Mouse (Mus musculus): Measurements from ENCODE around the gene Krt5. TPM values are rescaled to one million over a fixed set of nuclear protein-coding genes. Genes with fewer than 3 reads are reported as not detected.

The Krt5 gene
- total RNA-seq, 2 experiments from 2014 or later: 0.56 to 0.85 TPM

Small RNA genes within 50 kb of the gene (microRNA-seq; reads per million reads assigned to microRNA genes)
- gene Gm44323: 0 reads per million in 2 experiments
- gene Gm44342: 0 reads per million in 2 experiments
- 0 reads per million in 2 experiments for gene Gm44383

Other genes with a start within 250 kb of the Krt5 start
- not detected for gene Krt81, start 249.1 kb downstream of the Krt5 start, total RNA-seq (2021)
- gene Krt86, start 239.4 kb downstream of the Krt5 start, total RNA-seq (2021): not detected
- not detected for gene Krt83, start 221.4 kb downstream of the Krt5 start, total RNA-seq (2021)
- not detected for gene Gm49425, start 195.6 kb downstream of the Krt5 start, total RNA-seq (2021)
- not detected for gene Krt84, start 180.1 kb downstream of the Krt5 start, total RNA-seq (2021)
- gene Krt82, start 162.2 kb downstream of the Krt5 start, total RNA-seq (2021): not detected
- not detected for gene Krt90, start 149.9 kb downstream of the Krt5 start, total RNA-seq (2021)
- not detected for gene Krt75, start 139.0 kb downstream of the Krt5 start, total RNA-seq (2021)
- not detected for gene Gm5414, start 84.7 kb downstream of the Krt5 start, total RNA-seq (2021)
- gene Gm5478, start 65.5 kb downstream of the Krt5 start, total RNA-seq (2021): not detected
- gene Krt6b, start 32.6 kb downstream of the Krt5 start, total RNA-seq (2021): not detected
- gene Krt6a, start 18.6 kb downstream of the Krt5 start, total RNA-seq (2021): not detected
- gene Krt71, start 30.2 kb upstream of the Krt5 start, total RNA-seq (2021): not detected
- gene Krt72, start 73.6 kb upstream of the Krt5 start, total RNA-seq (2021): not detected
- 1 to 10 TPM; 5.8 to 8.1 TPM for gene Krt73, start 89.4 kb upstream of the Krt5 start, total RNA-seq (2021)
- 1 to 10 TPM; 4.6 to 6.4 TPM for gene Krt2, start 105.3 kb upstream of the Krt5 start, total RNA-seq (2021)
- 1 to 10 TPM; 3.5 to 4.6 TPM for gene Krt1, start 137.9 kb upstream of the Krt5 start, total RNA-seq (2021)
- 10 to 100 TPM in 1 of 2 experiments, 1 to 10 TPM in 1; 9.2 to 10.1 TPM for gene Krt77, start 156.8 kb upstream of the Krt5 start, total RNA-seq (2021)
- not detected for gene Krt76, start 180.0 kb upstream of the Krt5 start, total RNA-seq (2021)
- gene Krt4, start 211.8 kb upstream of the Krt5 start, total RNA-seq (2021): not detected
- gene Krt79, start 227.4 kb upstream of the Krt5 start, total RNA-seq (2021): not detected
- gene Krt78, start 241.4 kb upstream of the Krt5 start, total RNA-seq (2021): not detected

Data from layer of hippocampus, postnatal 36 days (tissue).